Mouse (Mus musculus) layer of hippocampus, postnatal 36 days (tissue): ENCODE data around the gene Gm6583. TPM values are rescaled to one million over a fixed set of nuclear protein-coding genes. Genes with fewer than 3 reads are reported as not detected.
A peak's percentile ranks its signal among the peaks of the same experiment; 100 is the strongest.
"Not testable (repeated sequence)": the region's sequence is repeated elsewhere in the genome, so short reads cannot be mapped to it uniquely, and the experiment has no call there.

Experiments used
- DNase-seq, 2 experiments: peaks; one replicate each; pipeline ENCODE4 v3.0.0; 2022
- total RNA-seq, 2 experiments: library from RNA; stranded (reverse); gene quantifications; 2 replicates each; pipeline ENCODE4 v1.2.3; 2021

Gene Gm6583
- total RNA-seq, 2 experiments from 2014 or later, result not detected

- DNase-seq, result no peak
Observed at GRCm38 (mm10) chr5:112324637-112325545, 30.9 kb downstream of the Gm6583 start.

- DNase-seq, result no peak
Observed at GRCm38 (mm10) chr5:112323246-112323645, 32.6 kb downstream of the Gm6583 start.

- DNase-seq, result no peak
Observed at GRCm38 (mm10) chr5:112321376-112321775, 34.5 kb downstream of the Gm6583 start.

GRCm38 (mm10) chr5:112320936-112321335 lies 34.9 kb downstream of the Gm6583 start:
- DNase-seq, result peak; percentile 71 to 74

- no peak for DNase-seq
Observed at GRCm38 (mm10) chr5:112320379-112320778, 35.5 kb downstream of the Gm6583 start.

- DNase-seq, result not testable (repeated sequence)
Observed at GRCm38 (mm10) chr5:112319343-112319742, 36.5 kb downstream of the Gm6583 start.

GRCm38 (mm10) chr5:112317328-112317727 lies 38.5 kb downstream of the Gm6583 start:
- no peak for DNase-seq

GRCm38 (mm10) chr5:112316468-112316867 lies 39.4 kb downstream of the Gm6583 start:
- no peak for DNase-seq

GRCm38 (mm10) chr5:112313222-112313885 lies 42.5 kb downstream of the Gm6583 start:
- no peak for DNase-seq

- no peak for DNase-seq
Observed at GRCm38 (mm10) chr5:112305842-112306241, 50.0 kb downstream of the Gm6583 start.

Other genes with a start within 250 kb of the Gm6583 start
- under 1 TPM in 1 of 2 experiments, not detected in 1; 0.97 TPM for gene Cryba4, start 103.5 kb downstream of the Gm6583 start, total RNA-seq
- 1 to 10 TPM; 4.9 to 6.6 TPM for gene Crybb1, start 100.2 kb downstream of the Gm6583 start, total RNA-seq
- gene Tpst2, start 79.3 kb downstream of the Gm6583 start, total RNA-seq, result 10 to 100 TPM; 37.1 to 43.4 TPM
- gene Tfip11, start 29.7 kb downstream of the Gm6583 start, total RNA-seq, result 10 to 100 TPM; 40.8 to 42.2 TPM
- 10 to 100 TPM; 21.9 to 24.8 TPM for gene Srrd, start 13.0 kb downstream of the Gm6583 start, total RNA-seq
- gene Hps4, start 12.9 kb downstream of the Gm6583 start, total RNA-seq, result 10 to 100 TPM; 37.4 to 38.7 TPM
- gene Asphd2, start 38.8 kb upstream of the Gm6583 start, total RNA-seq, result 100 to 1,000 TPM; 203 to 211 TPM
- gene Gm6588, start 93.4 kb upstream of the Gm6583 start, total RNA-seq, result not detected
- 100 to 1,000 TPM; 224 to 226 TPM for gene Sez6l, start 221.2 kb upstream of the Gm6583 start, total RNA-seq